Mouse (Mus musculus) megakaryocyte progenitor cell, adult 5-6 weeks (primary cell): ENCODE results near the gene Tmc6. TPM values are rescaled to one million over a fixed set of nuclear protein-coding genes. Genes with fewer than 3 reads are reported as not detected.

Experiments
- total RNA-seq, 2 experiments: library from RNA; stranded (forward) in 1 of 2; stranded (reverse) in 1 of 2; fragments of 157-497, 149-512 nt in 1 of 2; fragments of 200-1000 nt in 1 of 2; gene quantifications; 2 replicates each; pipeline versions ENCODE4 v1.2.3 to v1.2.4; 2015 to 2017

Tmc6 gene
- total RNA-seq, 2 experiments from 2014 or later, result 13.1 to 50.6 TPM

Other genes with a start within 250 kb of the Tmc6 start
- gene Tnrc6c, start 127.9 kb downstream of the Tmc6 start, total RNA-seq (2015), result 18.8 and 22.1 TPM in 2 replicates
- 17.8 and 19.8 TPM in 2 replicates for gene Tnrc6c, start 127.9 kb downstream of the Tmc6 start, total RNA-seq (2017)
- 2.1 and 3.1 TPM in 2 replicates for gene Tmc8, start 122 bp downstream of the Tmc6 start, total RNA-seq (2015)
- gene Tmc8, start 122 bp downstream of the Tmc6 start, total RNA-seq (2017), result 2.0 and 2.1 TPM in 2 replicates
- gene 6030468B19Rik, start 15.5 kb upstream of the Tmc6 start, total RNA-seq (2015), result 0.37 and 0.76 TPM in 2 replicates
- gene 6030468B19Rik, start 15.5 kb upstream of the Tmc6 start, total RNA-seq (2017), result not detected in 2 replicates
- gene Gm20708, start 27.5 kb upstream of the Tmc6 start, total RNA-seq (2015), result 2.2 and 2.5 TPM in 2 replicates
- 0.92 TPM in 1 of 2 replicates, not detected in the other for gene Gm20708, start 27.5 kb upstream of the Tmc6 start, total RNA-seq (2017)
- gene Syngr2, start 27.5 kb upstream of the Tmc6 start, total RNA-seq (2015), result 223 and 243 TPM in 2 replicates
- 154 and 164 TPM in 2 replicates for gene Syngr2, start 27.5 kb upstream of the Tmc6 start, total RNA-seq (2017)
- 0.85 and 1.5 TPM in 2 replicates for gene Afmid, start 43.7 kb upstream of the Tmc6 start, total RNA-seq (2015)
- gene Afmid, start 43.7 kb upstream of the Tmc6 start, total RNA-seq (2017), result 2.6 and 3.0 TPM in 2 replicates
- 186 and 198 TPM in 2 replicates for gene Tk1, start 43.9 kb upstream of the Tmc6 start, total RNA-seq (2015)
- 94.8 and 108 TPM in 2 replicates for gene Tk1, start 43.9 kb upstream of the Tmc6 start, total RNA-seq (2017)
- gene Birc5, start 67.1 kb upstream of the Tmc6 start, total RNA-seq (2015), result 179 and 200 TPM in 2 replicates
- gene Birc5, start 67.1 kb upstream of the Tmc6 start, total RNA-seq (2017), result 183 and 213 TPM in 2 replicates
- not detected in 2 replicates for gene Tmem235, start 78.6 kb upstream of the Tmc6 start, total RNA-seq (2015)
- gene Tmem235, start 78.6 kb upstream of the Tmc6 start, total RNA-seq (2017), result not detected in 2 replicates
- 2.9 and 4.1 TPM in 2 replicates for gene Tha1, start 91.3 kb upstream of the Tmc6 start, total RNA-seq (2015)
- 3.1 and 4.6 TPM in 2 replicates for gene Tha1, start 91.3 kb upstream of the Tmc6 start, total RNA-seq (2017)
- 0.76 and 0.96 TPM in 2 replicates for gene Socs3, start 187.8 kb upstream of the Tmc6 start, total RNA-seq (2015)
- 0.79 and 1.1 TPM in 2 replicates for gene Socs3, start 187.8 kb upstream of the Tmc6 start, total RNA-seq (2017)
- 13.0 and 14.7 TPM in 2 replicates for gene Pgs1, start 204.1 kb upstream of the Tmc6 start, total RNA-seq (2015)
- gene Pgs1, start 204.1 kb upstream of the Tmc6 start, total RNA-seq (2017), result 15.6 and 18.7 TPM in 2 replicates